21 mouse cellular contexts compared by ENCODE assay signal in genomic region chr9:39575469-39575868, GRCm38 (mm10). TPM values are rescaled to one million over a fixed set of nuclear protein-coding genes. Genes with fewer than 3 reads are reported as not detected.
"Had no signal": no experiment of that assay in that cellular context is flagged by ENCODE, and none has a peak within 500 bp of the region (broad histone marks: within the 10 kb centered on the region; RNA-seq: fewer than 3 reads in every experiment).

TSS of gene Olfr959 (minus strand) at chr9:39575569.

- DNase-seq: cerebellum, adult 9-11 months; cerebellum, postnatal 10 days; cerebellum, postnatal 14 days; cerebellum, postnatal 25 days; cerebellum, postnatal 36 days; embryo, embryonic 11 days; forebrain, postnatal 0 days; gastrocnemius, adult 2 months; gastrocnemius, postnatal 10 days; gastrocnemius, postnatal 14 days; gastrocnemius, postnatal 25 days; gastrocnemius, postnatal 36 days; heart, adult 11 months; heart, adult 18-20 months; heart, adult 2 months had no signal

RNA-seq across cellular contexts. Expression of gene Olfr959, which starts in this region (rescaled TPM):
- total RNA-seq: common myeloid progenitor, adult 5-6 weeks; forebrain, postnatal 0 days; gastrocnemius, adult 18-20 months; gastrocnemius, adult 2 months; gastrocnemius, adult 8-10 months; gastrocnemius, postnatal 10 days; gastrocnemius, postnatal 14 days; gastrocnemius, postnatal 25 days; gastrocnemius, postnatal 36 days; gastrocnemius, postnatal 4 days; granulocyte monocyte progenitor cell, adult 5-6 weeks; heart, adult 18-20 months; heart, adult 2 months; heart, adult 8-10 months had no signal
